Mouse (Mus musculus): ENCODE measurements around the gene Aoah.

DNA sequence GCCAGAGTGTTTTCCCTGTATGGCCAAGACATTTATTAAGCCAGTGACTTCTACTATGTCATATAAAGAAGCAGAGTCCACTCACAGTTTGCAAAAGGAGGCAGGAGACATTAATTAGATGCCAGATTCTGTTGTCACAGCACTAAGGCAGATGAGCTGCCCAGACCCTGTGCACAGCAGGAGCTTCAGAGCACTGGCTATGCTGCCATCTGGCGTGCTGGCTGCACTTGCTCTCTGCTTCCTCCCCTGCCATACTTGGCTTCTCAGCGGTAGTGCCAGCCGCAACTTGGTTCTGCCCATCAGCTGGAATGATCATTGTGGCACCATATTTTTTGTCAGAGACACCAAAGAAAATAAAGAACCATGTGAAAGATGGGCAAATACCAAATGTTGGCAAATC lies 239.3 kb downstream of the Aoah start:
- no peak for TF ChIP-seq CTCF (IDR thresholded peaks at IDR 0.05; ENCODE audit: low read depth)
- TF ChIP-seq EP300 (IDR thresholded peaks at IDR 0.05; ENCODE audit: low read depth) = no peak
